Mouse (Mus musculus) megakaryocyte, embryonic 14.5 days (primary cell): ENCODE data around the gene Zbtb20.

Source experiments
- FLI1 ChIP-seq: IDR thresholded peaks from 2 replicates; pipeline ENCODE4 v1.6.1; 2012; ENCODE audit warnings: low read length, inconsistent platforms, mixed read lengths
- GATA1 ChIP-seq: IDR thresholded peaks from 3 replicates; pipeline ENCODE4 v1.6.1; 2012; ENCODE audit warnings: mixed read lengths, low read length, inconsistent platforms, borderline replicate concordance

DNA sequence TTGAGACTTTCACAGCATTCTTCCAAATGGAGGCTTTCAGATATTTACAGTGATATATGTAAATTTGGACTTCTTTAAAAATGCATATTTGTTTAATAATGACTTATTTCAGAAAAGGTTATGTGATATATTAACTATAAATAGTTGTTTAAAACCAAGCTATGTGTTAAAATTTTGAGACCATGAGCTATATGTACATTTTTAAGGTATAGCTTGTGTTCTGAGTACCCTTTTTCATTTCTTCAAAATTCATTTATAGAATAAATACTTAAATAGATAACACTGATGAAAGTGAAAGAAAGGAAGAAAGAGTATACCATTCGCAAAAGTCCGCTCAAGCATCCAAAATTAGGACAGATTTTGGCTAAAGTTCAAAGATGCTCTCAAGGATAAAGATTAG lies 607.1 kb downstream of the Zbtb20 start:
- no peak for TF ChIP-seq GATA1
- TF ChIP-seq FLI1 = no peak
